Mouse (Mus musculus): ENCODE measurements around the gene Tubb1.
A peak's percentile ranks its signal among the peaks of the same experiment; 100 is the strongest.

Gene Tubb1

DNA sequence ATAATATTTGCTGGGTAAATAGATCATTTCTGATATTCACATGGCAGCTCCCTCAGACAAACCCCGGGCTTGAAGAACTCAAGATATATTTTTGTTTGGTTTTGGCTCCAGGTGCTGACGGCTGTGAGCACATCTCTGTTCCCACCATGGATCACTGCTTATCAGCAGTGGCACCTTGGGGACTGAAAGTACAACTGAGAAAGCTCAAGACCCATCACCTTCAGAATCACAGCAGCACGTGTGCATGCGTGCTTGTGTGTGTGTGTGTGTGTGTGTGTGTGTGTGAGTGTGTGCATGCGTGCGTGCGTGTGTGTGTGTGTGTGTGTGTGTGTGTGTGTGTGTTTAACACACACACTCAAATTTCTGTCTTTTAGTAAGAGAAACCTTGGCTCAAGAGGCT, 6.1 kb upstream of the Tubb1 start:
- DNase-seq: no peak

GRCm38 (mm10) chr2:174445018-174445417, 5.5 kb upstream of the Tubb1 start:
- DNase-seq: no peak

DNA sequence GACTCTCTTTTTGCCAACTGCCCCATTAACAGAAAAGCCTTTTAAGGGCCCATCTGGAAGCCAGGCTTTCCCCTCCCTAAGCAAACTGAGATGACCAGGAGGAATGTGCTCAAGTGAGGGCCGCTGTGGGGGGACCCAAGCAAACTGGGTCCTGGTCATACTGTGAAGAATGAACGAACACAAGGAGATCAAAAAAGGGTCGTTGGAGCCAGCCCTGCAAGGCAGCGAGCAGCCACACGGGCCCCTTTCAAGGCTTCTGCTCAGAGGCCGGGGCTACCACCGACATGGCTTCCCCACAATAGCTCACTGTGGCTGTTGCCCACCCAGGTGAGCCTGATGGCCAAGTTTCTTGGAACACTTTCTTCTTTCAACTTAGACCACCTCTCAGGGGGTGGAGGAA, 4.0 kb upstream of the Tubb1 start:
- no peak for DNase-seq

DNA sequence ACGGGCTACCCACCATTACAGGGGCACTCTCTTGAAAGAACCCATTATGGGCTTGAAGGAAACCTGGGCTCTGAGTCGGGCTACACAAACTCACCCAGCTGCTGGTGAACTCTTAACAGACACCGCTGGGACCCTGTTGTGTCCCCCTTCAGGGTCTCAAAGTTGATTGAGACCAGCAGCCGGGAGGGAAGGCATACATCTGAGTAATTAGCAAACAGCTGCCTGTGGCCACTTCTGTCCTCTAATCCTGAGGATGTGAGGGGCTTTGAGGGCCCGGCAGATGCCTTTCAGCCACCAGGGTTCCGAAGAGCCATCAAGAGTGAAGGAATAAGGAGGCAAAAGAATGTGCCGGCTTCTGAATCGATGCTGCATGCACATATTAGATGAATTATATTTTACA, 3.6 kb upstream of the Tubb1 start:
- no peak for DNase-seq

- no peak for DNase-seq
Observed at GRCm38 (mm10) chr2:174448405-174448804, 2.1 kb upstream of the Tubb1 start.

DNA sequence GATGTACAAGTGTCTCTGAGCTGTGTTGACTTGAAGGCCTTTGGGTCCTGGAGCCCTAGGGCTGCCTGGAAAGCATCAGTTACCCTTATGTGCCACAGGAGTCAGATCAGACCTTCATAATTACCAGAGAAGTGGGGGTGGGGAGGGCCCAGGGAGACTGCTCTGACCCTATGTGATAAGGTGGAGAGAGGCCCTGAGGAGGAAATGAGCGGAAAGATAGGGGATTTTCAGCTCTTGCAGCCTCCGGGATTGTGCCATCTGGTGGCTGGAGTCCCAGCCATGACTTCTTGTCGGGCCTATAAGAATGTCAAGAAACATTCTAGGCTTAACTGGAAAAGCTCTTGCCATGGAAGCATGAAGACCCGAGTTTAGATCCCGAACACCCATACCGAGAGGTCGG, 3.2 kb downstream of the Tubb1 start:
- no peak for DNase-seq

GRCm38 (mm10) chr2:174459365-174459764, 8.9 kb downstream of the Tubb1 start:
- no peak for DNase-seq

GRCm38 (mm10) chr2:174463370-174463769, 12.9 kb downstream of the Tubb1 start:
- no peak for DNase-seq

- peak; percentile 97 to 98 for DNase-seq
Observed at GRCm38 (mm10) chr2:174463789-174464523, 13.5 kb downstream of the Tubb1 start, which contains the start of gene Atp5e. Gene Atp5e (minus strand): TSS chr2:174464105.

DNA sequence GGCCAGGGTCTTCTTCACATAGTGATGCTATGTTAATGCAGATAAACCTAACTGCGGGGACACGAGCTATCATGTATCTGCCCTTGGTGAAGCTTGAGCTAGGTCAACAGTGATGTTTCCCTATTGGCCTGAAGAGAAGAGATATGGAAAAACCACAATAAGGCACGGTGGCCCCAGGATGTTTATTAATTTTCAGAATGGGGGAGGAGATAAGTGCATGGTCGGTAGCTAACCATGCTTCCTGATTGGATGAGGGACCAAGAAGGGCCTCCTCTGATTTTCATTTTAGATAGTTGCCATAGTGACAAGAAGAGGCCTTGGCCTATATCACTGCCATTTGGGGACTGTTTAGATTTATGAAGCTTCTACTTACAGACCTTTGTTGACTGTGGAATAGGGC, 19.8 kb downstream of the Tubb1 start:
- DNase-seq: no peak

DNA sequence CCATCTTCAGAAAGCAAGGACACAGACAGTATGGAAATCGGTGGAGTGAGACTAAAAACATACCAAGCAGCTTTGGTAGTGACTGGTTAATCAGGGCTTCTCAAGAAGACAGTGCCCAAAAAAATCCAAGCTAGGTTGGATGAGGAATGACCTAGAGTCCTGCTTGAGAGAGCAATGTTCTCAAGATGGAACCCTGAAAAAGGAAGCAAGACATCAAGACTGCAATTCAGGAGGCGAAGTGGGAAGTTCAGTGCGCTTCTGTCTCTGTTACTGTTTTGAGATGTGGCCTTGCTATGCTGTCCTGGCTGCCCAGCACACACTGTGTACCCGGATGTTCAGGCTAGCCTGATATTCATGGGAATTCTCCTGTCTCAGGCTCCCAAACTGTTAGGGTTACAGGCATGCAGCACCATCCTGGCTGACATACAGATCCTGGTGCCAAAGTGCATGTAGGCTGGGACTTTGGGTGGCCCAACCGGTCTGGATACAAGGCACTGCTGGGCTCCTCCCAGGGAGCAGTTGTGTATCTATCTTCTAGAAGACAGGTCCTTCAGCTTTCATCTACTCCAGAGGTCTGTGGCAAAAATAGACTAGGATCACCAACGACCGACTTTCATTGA, 20.4 kb downstream of the Tubb1 start:
- no peak for DNase-seq

- peak in 1 of 2 experiments; percentile 14 for DNase-seq
Observed at GRCm38 (mm10) chr2:174472407-174472806, 21.9 kb downstream of the Tubb1 start.

DNA sequence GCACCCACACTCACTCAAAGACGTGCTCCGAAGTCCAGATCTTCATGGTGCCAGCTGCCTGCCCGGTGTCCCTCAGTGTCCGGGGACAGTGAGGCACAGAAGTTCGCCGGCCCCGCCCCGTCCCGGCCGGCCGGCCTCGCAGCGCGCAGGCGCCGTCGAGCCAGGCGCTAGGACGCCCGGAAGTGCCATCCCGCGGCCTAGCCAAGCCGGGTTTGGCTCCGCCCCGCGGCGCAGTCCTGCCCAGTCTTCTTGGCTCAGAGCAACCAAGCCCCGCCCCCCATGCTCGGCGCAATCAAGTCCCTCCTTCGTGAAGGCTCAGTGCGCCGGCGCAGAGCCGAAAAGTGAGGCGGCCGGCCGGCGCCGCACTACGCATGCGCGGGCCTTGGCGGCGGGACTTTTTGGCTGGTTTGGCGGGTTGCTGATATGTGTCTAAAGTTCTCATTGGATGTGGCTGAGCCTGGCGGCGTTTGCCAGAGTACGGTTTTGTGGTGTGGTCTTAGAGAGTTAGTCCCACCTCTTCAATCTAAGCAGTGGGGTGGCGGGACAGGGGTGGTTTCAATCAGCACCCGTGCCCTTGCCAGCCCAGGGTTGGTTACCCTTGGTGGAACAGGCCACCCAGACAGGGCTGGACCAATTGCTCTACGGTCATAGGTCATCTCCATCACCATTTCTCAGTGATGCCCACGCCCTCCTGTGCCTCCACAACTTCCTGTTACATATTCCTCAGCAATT, 22.5 kb downstream of the Tubb1 start, which contains the start of gene Prelid3b:
Gene Prelid3b (minus strand): TSS at position 264 of the 732 bp plus-strand sequence.
- peak; percentile 98 to 100 for DNase-seq

DNA sequence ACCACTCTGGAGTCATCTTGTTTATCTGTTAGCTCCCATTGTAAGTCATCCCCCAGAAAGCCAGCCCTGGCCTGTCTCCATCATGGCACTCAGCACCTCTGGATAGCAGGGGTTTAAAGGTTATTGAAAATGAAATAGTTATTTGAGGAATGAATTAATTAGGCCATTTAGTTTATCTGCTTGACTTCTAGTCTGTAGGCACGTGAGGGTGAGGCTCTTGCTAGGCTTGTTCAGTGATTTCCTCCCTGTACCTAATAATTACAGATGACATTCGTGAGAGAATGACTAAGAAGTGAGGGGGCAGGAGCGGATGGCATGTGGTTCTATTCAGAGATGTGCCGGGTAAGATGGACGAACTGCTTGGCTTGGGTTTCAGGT, 23.0 kb downstream of the Tubb1 start:
- no peak for DNase-seq

DNA sequence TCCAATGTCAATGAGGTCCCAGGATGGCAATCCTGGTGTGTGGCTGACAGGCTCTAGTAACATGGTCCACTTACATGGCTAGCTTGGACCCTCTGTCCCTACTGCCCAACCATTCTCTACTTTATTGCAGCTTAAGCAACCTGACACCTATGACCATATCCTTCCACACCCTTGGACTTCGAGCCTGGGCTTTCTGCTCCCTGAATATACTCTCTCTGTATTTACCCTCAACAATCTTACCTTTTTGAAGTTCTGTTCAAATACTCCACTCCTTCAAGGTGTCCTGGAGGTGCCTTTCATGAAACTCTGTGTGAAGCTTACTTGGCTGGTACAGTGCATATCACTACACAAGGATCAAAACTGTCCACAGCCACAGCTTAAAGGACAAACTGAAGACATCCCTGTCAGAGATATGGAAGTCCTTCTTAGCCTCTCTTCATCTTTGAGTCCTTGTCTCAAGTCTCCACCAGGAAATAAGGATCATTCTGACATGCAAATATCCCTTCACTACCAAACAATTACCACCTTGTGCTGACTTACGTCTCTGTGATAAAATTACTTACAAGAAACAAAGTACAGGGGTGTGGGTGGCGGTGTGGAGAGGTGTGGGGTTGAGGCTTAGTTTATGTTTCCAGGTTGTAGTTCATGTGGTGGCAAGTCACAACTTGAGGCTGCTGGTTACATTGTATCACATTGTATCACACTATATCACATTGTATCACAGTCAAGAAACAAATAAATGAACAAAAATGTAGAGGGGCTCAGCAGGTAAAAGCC, 27.2 kb downstream of the Tubb1 start:
- DNase-seq: no peak

DNA sequence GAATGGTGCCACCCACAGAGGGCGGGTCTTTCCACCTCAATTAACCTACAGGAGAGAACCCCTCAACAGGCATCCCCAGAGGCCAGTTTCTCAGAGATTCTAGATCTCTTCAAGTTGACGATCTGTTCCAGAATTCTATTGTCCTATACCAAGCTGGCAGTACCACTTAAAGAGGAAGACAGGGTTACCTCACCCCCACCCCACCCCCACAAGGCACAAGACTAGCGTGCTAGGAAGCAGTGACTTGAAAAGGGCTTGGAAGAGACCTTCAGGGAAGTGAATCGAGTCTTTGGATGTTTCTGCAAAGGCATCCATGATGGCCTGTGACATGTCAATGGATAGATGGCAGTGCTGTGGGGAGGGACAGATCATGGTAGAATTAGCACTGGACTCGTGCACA, 28.3 kb downstream of the Tubb1 start:
- DNase-seq: no peak

GRCm38 (mm10) chr2:174487005-174487404, 36.5 kb downstream of the Tubb1 start:
- DNase-seq: no peak

GRCm38 (mm10) chr2:174492858-174493257, 42.4 kb downstream of the Tubb1 start:
- no peak for DNase-seq

GRCm38 (mm10) chr2:174500814-174501503, 50.5 kb downstream of the Tubb1 start:
- DNase-seq: no peak

DNA sequence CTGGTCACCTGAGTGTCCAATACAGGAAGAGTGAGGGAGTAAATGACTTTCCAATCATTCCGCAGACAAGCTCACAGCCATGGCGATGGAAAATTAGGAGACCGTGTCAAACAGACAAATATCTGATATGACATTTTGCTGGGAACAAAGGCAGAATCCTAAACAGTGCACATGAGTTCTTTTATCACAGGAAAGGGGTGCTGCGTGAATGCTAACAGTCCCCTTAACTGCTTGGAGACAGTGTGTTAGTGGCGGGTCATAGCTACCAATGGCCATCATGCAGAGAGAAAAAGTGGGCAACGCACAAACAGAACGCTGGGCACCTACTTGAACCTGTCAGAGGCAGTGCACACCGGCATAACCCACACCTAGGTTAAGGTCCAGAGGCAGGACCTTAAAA, 51.0 kb downstream of the Tubb1 start:
- no peak for DNase-seq

- no peak for DNase-seq
Observed at GRCm38 (mm10) chr2:174502321-174502720, 51.8 kb downstream of the Tubb1 start.

DNA sequence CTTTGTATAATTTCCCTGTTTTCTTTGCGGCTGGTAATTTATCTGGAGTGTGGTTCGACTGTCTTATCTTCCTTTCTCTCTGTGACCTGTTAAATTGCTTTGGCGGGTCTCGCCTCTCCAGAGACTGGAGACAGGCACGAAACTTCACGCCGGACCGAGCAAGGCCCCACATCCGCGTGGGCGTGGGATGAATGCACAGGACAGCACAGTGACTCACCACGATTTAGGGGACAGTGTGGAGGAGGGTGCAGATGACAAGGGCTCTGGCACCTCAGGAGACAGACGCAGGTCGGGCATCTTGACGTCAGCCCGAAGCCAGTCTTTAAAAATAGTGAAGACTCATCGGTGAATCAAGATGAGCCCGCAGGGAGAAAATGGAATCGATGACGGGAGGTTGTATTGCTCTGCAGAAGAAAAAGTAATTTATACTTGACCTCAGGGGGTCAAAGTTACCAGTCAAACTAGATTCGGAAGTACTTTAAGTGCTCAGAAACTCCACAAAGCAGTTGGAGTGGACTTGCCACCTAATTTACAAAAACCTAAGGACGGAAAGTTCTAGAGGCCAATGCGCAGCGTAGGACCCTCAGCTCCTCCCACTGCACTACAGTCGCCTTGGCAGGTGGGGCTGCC, 52.5 kb downstream of the Tubb1 start:
- DNase-seq: no peak

Data from cerebellum, postnatal 36 days (tissue).